Comparison of ENCODE assay signal across 13 mouse cellular contexts in the genomic region with DNA sequence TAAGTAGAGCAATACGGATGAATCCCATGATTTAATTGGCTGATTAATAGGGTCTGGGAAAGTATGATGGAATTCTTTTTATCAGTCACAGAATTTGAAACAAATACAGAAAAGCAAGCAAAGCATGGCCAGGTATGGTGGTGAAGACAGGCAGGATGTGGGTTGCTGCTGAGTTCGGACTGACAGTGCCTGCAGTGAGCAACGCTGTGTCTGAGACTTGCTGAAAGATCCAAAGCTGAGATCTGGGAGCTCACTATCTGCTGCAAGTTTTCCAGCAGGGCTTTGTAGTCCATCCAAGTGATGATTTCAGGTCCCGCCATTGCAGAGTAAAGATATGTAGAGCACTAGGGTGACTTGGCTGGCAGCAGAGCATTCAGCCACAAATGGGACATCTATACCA.
"Had no signal": no experiment of that assay in that cellular context is flagged by ENCODE, and none has a peak within 500 bp of the region (broad histone marks: within the 10 kb centered on the region; RNA-seq: fewer than 3 reads in every experiment).

No protein-coding gene starts in this region.

- H3K36me3 ChIP-seq: limb, embryonic 15.5 days; liver, embryonic 13.5 days; lung, embryonic 15.5 days; midbrain, embryonic 15.5 days had no signal

- H3K27me3 ChIP-seq: limb, embryonic 15.5 days; liver, embryonic 13.5 days; lung, embryonic 15.5 days; midbrain, embryonic 15.5 days had no signal

- ATAC-seq: liver, postnatal 0 days; midbrain, embryonic 15.5 days had no signal

- H3K4me1 ChIP-seq: limb, embryonic 15.5 days; liver, embryonic 13.5 days; lung, embryonic 15.5 days; megakaryocyte, embryonic 14.5 days; midbrain, embryonic 15.5 days had no signal

- DNase-seq: kidney, adult 11 months; kidney, postnatal 10 days; kidney, postnatal 4 days; liver, embryonic 13.5 days; liver, postnatal 0 days; lung, postnatal 14 days; right cerebral cortex, postnatal 14 days had no signal

- H3K27ac ChIP-seq: left cerebral cortex, adult 2 months; limb, embryonic 15.5 days; liver, embryonic 13.5 days; lung, embryonic 15.5 days; macrophage; midbrain, embryonic 15.5 days had no signal

- H3K4me3 ChIP-seq: left cerebral cortex, adult 2 months; limb, embryonic 15.5 days; liver, embryonic 13.5 days; lung, embryonic 15.5 days; megakaryocyte, embryonic 14.5 days; midbrain, embryonic 15.5 days had no signal
